Mouse (Mus musculus) embryonic facial prominence, embryonic 13.5 days (tissue): ENCODE results near the gene Wfdc21. TPM values are rescaled to one million over a fixed set of nuclear protein-coding genes. Genes with fewer than 3 reads are reported as not detected.

Experiments
- ATAC-seq: fragments of 200-750 bp; cut with Nextera tagmentation; 2 replicates; pipeline ENCODE4 v1.8.0; 2017; ENCODE audit warnings: low read depth; ENCODE audit not compliant: insufficient number of reproducible peaks, insufficient read depth, low FRiP score, low TSS enrichment
- H3K27ac ChIP-seq: fragments of 300-500 bp; sonication (generic); 2 replicates; pipeline ENCODE4 v1.5.1; 2015; ENCODE audit warnings: moderate library complexity, mild to moderate bottlenecking, inconsistent platforms
- H3K27me3 ChIP-seq: fragments of 300-500 bp; sonication (generic); 2 replicates; pipeline ENCODE4 v1.6.1; 2015; ENCODE audit warnings: mild to moderate bottlenecking, inconsistent platforms
- H3K36me3 ChIP-seq: fragments of 300-500 bp; sonication (generic); 2 replicates; pipeline ENCODE4 v1.6.1; 2015; ENCODE audit warnings: mild to moderate bottlenecking, inconsistent platforms
- H3K4me1 ChIP-seq: fragments of 300-500 bp; sonication (generic); 2 replicates; pipeline ENCODE4 v1.6.1; 2015; ENCODE audit warnings: inconsistent platforms
- H3K4me2 ChIP-seq: fragments of 300-500 bp; sonication (generic); 2 replicates; pipeline ENCODE4 v1.6.1; 2015; ENCODE audit warnings: moderate library complexity, mild to moderate bottlenecking, inconsistent platforms
- H3K4me3 ChIP-seq: fragments of 300-500 bp; sonication (generic); 2 replicates; pipeline ENCODE4 v1.5.1; 2015; ENCODE audit warnings: mild to moderate bottlenecking, inconsistent platforms
- H3K9ac ChIP-seq: fragments of 300-500 bp; sonication (generic); 2 replicates; pipeline ENCODE4 v1.6.1; 2015; ENCODE audit warnings: mild to moderate bottlenecking, inconsistent platforms
- H3K9me3 ChIP-seq: fragments of 300-500 bp; sonication (generic); 2 replicates; pipeline ENCODE4 v1.6.1; 2016; ENCODE audit warnings: inconsistent platforms
- WGBS: fragments of 180-500 bp; shearing (Covaris S2); methylation state at CpG from one replicate; pipeline ENCODE4 v1.1.7; 2015; ENCODE audit warnings: mixed read lengths; 5-methylcytosine and 5-hydroxymethylcytosine counted together
- polyA plus RNA-seq: library from polyadenylated mRNA; unstranded; fragments of >200 nt; fragmentation: Nextera tagmentation; extraction: Ambion mirVana; gene quantifications from 2 replicates; pipeline ENCODE4 v1.2.1, GENCODE M21; 2015

Gene Wfdc21
- polyA plus RNA-seq, 1 experiment from 2014 or later: not detected

DNA sequence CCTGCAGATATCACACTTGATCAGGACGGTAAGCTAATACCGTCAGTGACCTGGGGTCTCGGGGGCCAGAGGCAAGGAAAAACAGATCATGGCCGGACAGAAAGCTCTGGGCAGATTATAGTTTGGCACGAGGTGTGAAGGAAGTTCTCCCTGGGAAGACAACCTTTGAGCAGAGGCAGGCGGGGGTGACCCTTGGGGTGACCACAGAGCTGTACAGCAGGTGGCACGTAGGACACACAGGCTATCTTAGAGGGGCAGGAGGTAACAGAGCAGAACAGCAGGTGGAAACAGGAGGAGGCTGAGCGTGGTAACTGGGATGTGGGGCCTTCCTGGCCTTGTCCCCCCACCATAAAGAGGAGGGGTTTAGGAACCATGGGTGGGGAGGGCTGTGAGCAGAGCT lies 41.6 kb downstream of the Wfdc21 start:
- no peak overlapping the region for H3K27ac ChIP-seq
- no peak overlapping the region for H3K9ac ChIP-seq
- H3K36me3 ChIP-seq: peaks cover 6% of the 10 kb centered on the region; the same call in 1 of the 2 replicates
- no peak for ATAC-seq
- 68% methylated on average over 8 of the region's 8 CpGs for WGBS
- H3K4me2 ChIP-seq: no peak overlapping the region
- H3K27me3 ChIP-seq: no peaks in the 10 kb centered on the region
- no peak overlapping the region for H3K4me3 ChIP-seq
- H3K4me1 ChIP-seq: peaks cover 5% of the 10 kb centered on the region; the same call in 1 of the 2 replicates
- no peaks in the 10 kb centered on the region for H3K9me3 ChIP-seq

GRCm38 (mm10) chr11:83789259-83789658 lies 42.5 kb downstream of the Wfdc21 start:
- no peak for ATAC-seq
- WGBS: 52% methylated on average over 13 of the region's 13 CpGs
- Histone ChIP-seq H3K27me3 (no peaks in the 10 kb centered on the region), H3K36me3 (no peaks in the 10 kb centered on the region), H3K4me1 (0 out of 2 replicates have a peak, but pooled peaks cover under 1% of the 10 kb centered on the region), H3K9me3 (no peaks in the 10 kb centered on the region), H3K4me2 (no peak overlapping the region), H3K4me3 (no peak overlapping the region), H3K27ac (no peak overlapping the region), H3K9ac (no peak overlapping the region; the same call in 1 of the 2 replicates)

DNA sequence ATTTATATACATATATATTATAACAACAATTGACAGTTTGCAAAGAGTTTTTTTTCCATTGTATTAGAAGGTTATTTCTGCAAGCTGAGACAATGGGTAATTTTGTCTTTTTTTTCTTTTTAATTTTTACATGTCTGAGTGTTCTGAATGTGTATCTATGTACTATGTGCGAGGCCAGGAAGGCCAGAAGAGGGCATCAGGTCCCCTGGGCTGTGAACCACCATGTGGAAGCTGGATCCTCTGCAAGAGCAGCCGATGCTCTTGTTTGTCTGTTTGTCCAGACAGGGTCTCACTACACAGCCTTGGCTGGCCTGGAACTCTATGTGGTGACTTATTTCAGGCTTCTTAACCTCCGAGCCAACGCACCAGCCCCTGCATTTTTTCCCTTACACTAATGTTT lies 44.4 kb downstream of the Wfdc21 start:
- H3K9me3 ChIP-seq: no peaks in the 10 kb centered on the region
- H3K27ac ChIP-seq: no peak overlapping the region

DNA sequence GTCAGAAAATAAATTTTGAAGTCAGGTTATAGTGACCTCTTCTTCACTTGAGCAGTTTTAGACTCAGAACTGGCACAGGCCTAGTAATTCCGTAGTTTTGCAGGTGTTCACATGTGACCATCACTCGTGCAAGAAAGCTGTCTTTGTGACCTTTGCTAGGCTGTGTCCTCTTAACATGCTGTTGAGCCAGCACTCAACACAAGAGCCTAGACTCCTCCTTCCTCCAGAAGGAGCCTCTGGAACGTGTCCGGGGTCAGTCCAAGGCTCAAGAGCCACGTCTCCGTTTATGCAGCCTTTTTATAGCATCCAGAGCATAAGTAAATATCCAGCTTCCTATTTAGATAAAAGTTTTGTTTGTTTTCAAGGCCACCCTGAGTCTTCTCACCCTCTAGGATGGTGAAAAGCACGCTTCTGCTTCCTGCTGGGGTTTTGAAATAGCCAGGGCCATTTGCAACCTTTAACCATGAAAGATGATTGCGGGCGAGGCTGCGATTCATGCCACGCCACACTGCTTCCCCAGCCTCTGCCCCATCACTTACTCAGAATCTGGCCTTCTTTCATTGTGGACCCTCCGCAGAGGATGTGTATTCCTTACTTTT lies 45.7 kb downstream of the Wfdc21 start:
- no peak overlapping the region for H3K4me3 ChIP-seq
- H3K27ac ChIP-seq: no peak overlapping the region
- WGBS: 80% methylated on average over 12 of the region's 12 CpGs
- no peaks in the 10 kb centered on the region for H3K9me3 ChIP-seq
- no peaks in the 10 kb centered on the region for H3K36me3 ChIP-seq
- no peaks in the 10 kb centered on the region for H3K27me3 ChIP-seq
- no peak overlapping the region for H3K9ac ChIP-seq
- no peaks in the 10 kb centered on the region for H3K4me1 ChIP-seq
- ATAC-seq: no peak
- no peak overlapping the region for H3K4me2 ChIP-seq

More for the DNA sequence above, 44.4 kb downstream of the Wfdc21 start:
- Histone ChIP-seq H3K9ac (no peak overlapping the region), H3K4me3 (no peak overlapping the region), H3K36me3 (no peaks in the 10 kb centered on the region), H3K4me1 (no peaks in the 10 kb centered on the region), H3K4me2 (no peak overlapping the region), H3K27me3 (no peaks in the 10 kb centered on the region)
- no peak for ATAC-seq
- WGBS: 65% methylated on average over 4 of the region's 4 CpGs

GRCm38 (mm10) chr11:83793264-83793663 lies 46.5 kb downstream of the Wfdc21 start:
- H3K9ac ChIP-seq: no peak overlapping the region
- no peak for ATAC-seq
- H3K36me3 ChIP-seq: no peaks in the 10 kb centered on the region
- H3K9me3 ChIP-seq: no peaks in the 10 kb centered on the region
- H3K27me3 ChIP-seq: no peaks in the 10 kb centered on the region
- no peak overlapping the region for H3K4me2 ChIP-seq
- H3K4me3 ChIP-seq: no peak overlapping the region
- 81% methylated on average over 14 of the region's 14 CpGs for WGBS
- H3K4me1 ChIP-seq: no peaks in the 10 kb centered on the region
- no peak overlapping the region for H3K27ac ChIP-seq

GRCm38 (mm10) chr11:83796112-83796511 lies 49.4 kb downstream of the Wfdc21 start:
- H3K27me3 ChIP-seq: no peaks in the 10 kb centered on the region
- 63% methylated on average over 6 of the region's 6 CpGs for WGBS
- ATAC-seq: no peak

DNA sequence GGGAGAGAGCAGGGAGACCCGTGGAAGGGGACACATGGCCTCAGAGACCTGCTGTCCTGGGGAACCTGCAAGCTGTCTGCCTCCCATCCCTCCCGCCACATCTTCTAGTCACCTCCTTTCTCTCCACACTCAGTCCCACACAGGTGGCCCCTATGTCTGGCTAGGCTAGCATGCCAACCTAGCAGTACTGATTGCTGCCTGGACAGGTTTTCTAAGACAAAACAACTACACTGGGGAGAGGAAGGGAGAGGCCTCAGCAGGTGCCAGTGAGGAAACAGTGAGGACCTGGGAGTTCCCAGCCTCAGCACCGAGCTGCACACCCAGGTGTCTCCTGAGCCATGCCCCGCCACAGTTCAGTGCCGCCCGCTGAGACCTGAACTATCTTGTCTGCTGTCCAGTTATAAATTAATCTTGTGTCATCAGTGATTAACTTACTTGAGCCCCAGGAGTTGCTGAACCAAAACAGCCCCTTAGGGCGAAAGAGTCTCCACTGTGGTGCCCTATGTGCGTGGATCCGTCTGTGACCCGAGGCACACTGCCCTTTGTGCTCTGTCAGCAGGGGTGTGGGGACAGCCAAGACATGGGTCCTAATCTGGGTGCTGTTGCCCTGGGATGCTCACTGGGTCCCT lies 50.4 kb downstream of the Wfdc21 start:
- Histone ChIP-seq H3K4me3 (no peak overlapping the region), H3K27ac (no peak overlapping the region), H3K4me1 (no peaks in the 10 kb centered on the region), H3K27me3 (no peaks in the 10 kb centered on the region), H3K4me2 (no peak overlapping the region), H3K9ac (no peak overlapping the region), H3K9me3 (no peaks in the 10 kb centered on the region), H3K36me3 (no peaks in the 10 kb centered on the region)
- 72% methylated on average over 10 of the region's 10 CpGs for WGBS
- ATAC-seq: no peak

More at GRCm38 (mm10) chr11:83796112-83796511, 49.4 kb downstream of the Wfdc21 start:
- Histone ChIP-seq H3K4me2 (no peak overlapping the region), H3K36me3 (no peaks in the 10 kb centered on the region), H3K27ac (no peak overlapping the region), H3K9me3 (no peaks in the 10 kb centered on the region), H3K9ac (no peak overlapping the region), H3K4me1 (no peaks in the 10 kb centered on the region), H3K4me3 (no peak overlapping the region)

- H3K4me3 ChIP-seq: no peak overlapping the region
- no peaks in the 10 kb centered on the region for H3K27me3 ChIP-seq
- no peak overlapping the region for H3K4me2 ChIP-seq
- H3K27ac ChIP-seq: no peak overlapping the region
- no peaks in the 10 kb centered on the region for H3K9me3 ChIP-seq
- no peak overlapping the region for H3K9ac ChIP-seq
- no peaks in the 10 kb centered on the region for H3K4me1 ChIP-seq
- no peaks in the 10 kb centered on the region for H3K36me3 ChIP-seq
- ATAC-seq: no peak
- WGBS: 72% methylated on average over 12 of the region's 12 CpGs
These were observed 53.2 kb downstream of the Wfdc21 start for GRCm38 (mm10) chr11:83799871-83800430.

- Histone ChIP-seq H3K36me3 (no peaks in the 10 kb centered on the region), H3K27ac (no peak overlapping the region), H3K9ac (no peak overlapping the region), H3K27me3 (no peaks in the 10 kb centered on the region), H3K9me3 (no peaks in the 10 kb centered on the region), H3K4me3 (no peak overlapping the region), H3K4me2 (no peak overlapping the region), H3K4me1 (no peaks in the 10 kb centered on the region)
- WGBS: 66% methylated on average over 8 of the region's 8 CpGs
- no peak for ATAC-seq
These were observed 55.4 kb downstream of the Wfdc21 start for GRCm38 (mm10) chr11:83802166-83802565.

Other genes with a start within 250 kb of the Wfdc21 start
- not detected in 2 replicates for gene Heatr9, start 224.8 kb upstream of the Wfdc21 start, polyA plus RNA-seq
- gene Ccl5, start 216.4 kb upstream of the Wfdc21 start, polyA plus RNA-seq: 0.56 TPM in 1 of 2 replicates, not detected in the other
- 1.9 and 3.6 TPM in 2 replicates for gene Ccl9, start 168.3 kb upstream of the Wfdc21 start, polyA plus RNA-seq
- 0.35 and 1.6 TPM in 2 replicates for gene Ccl6, start 153.9 kb upstream of the Wfdc21 start, polyA plus RNA-seq
- not detected in 2 replicates for gene Rpl9-ps1, start 101.3 kb upstream of the Wfdc21 start, polyA plus RNA-seq
- gene Ccl3, start 97.6 kb upstream of the Wfdc21 start, polyA plus RNA-seq: 0.38 TPM in 1 of 2 replicates, not detected in the other
- 0.43 and 0.45 TPM in 2 replicates for gene Ccl4, start 84.4 kb upstream of the Wfdc21 start, polyA plus RNA-seq
- 0.58 TPM in 1 of 2 replicates, not detected in the other for gene Wfdc17, start 42.9 kb upstream of the Wfdc21 start, polyA plus RNA-seq
- gene Wfdc18, start 37.9 kb upstream of the Wfdc21 start, polyA plus RNA-seq: 1.5 TPM in 1 of 2 replicates, not detected in the other
- 32.0 and 32.1 TPM in 2 replicates for gene Heatr6, start 6.8 kb downstream of the Wfdc21 start, polyA plus RNA-seq
- gene Hnf1b, start 103.1 kb downstream of the Wfdc21 start, polyA plus RNA-seq: 0.12 TPM in 1 of 2 replicates, not detected in the other
- gene Ddx52, start 195.1 kb downstream of the Wfdc21 start, polyA plus RNA-seq: 37.9 and 42.7 TPM in 2 replicates
- gene Synrg, start 217.5 kb downstream of the Wfdc21 start, polyA plus RNA-seq: 9.0 and 13.1 TPM in 2 replicates